Mouse (Mus musculus) cerebellum, postnatal 25 days (tissue): ENCODE measurements at regions not wholly inside any gene's neighbourhood (a gene's known extent, or its start where the extent isn't known, plus 50 kb on each side); places are given as distances from the start of the nearest gene placed in this dataset.
A peak's percentile ranks its signal among the peaks of the same experiment; 100 is the strongest.

Experiments used
- DNase-seq, 2 experiments: peaks; one replicate each; pipeline ENCODE4 v3.0.0; 2021; ENCODE audit warnings: mixed read lengths in 2 of 2

GRCm38 (mm10) chr6:147686927-147687326 is 211.3 kb downstream of the Ccdc91 start:
- no peak for DNase-seq

GRCm38 (mm10) chr6:147698255-147698654 is 222.6 kb downstream of the Ccdc91 start:
- no peak for DNase-seq

- no peak for DNase-seq
These were observed 223.8 kb downstream of the Ccdc91 start for GRCm38 (mm10) chr6:147699449-147699848.

GRCm38 (mm10) chr6:147700629-147701028 is 225.0 kb downstream of the Ccdc91 start:
- DNase-seq = no peak

- DNase-seq = no peak
These were observed 226.3 kb downstream of the Ccdc91 start for GRCm38 (mm10) chr6:147701956-147702355.

GRCm38 (mm10) chr6:147704297-147704696 is 228.7 kb downstream of the Ccdc91 start:
- DNase-seq = no peak

GRCm38 (mm10) chr6:147705936-147706335 is 230.3 kb downstream of the Ccdc91 start:
- DNase-seq = no peak

- DNase-seq = no peak
These were observed 231.1 kb downstream of the Ccdc91 start for GRCm38 (mm10) chr6:147706741-147707140.

- DNase-seq = peak; percentile 81 to 87
These were observed 242.6 kb downstream of the Ccdc91 start for GRCm38 (mm10) chr6:147718052-147718712.

GRCm38 (mm10) chr6:147718713-147719490 is 243.3 kb downstream of the Ccdc91 start:
- DNase-seq = peak; percentile 62 to 67

- no peak for DNase-seq
These were observed 243.9 kb downstream of the Ccdc91 start for GRCm38 (mm10) chr6:147719539-147719938.

GRCm38 (mm10) chr6:147723336-147723735 is 247.7 kb downstream of the Ccdc91 start:
- DNase-seq = peak; percentile 66 to 76

GRCm38 (mm10) chr6:147726987-147727386 is 251.4 kb downstream of the Ccdc91 start:
- DNase-seq = no peak

GRCm38 (mm10) chr6:147727644-147728533 is 252.3 kb downstream of the Ccdc91 start:
- DNase-seq = no peak

- no peak for DNase-seq
These were observed 254.1 kb downstream of the Ccdc91 start for GRCm38 (mm10) chr6:147729721-147730120.

- DNase-seq = peak in 1 of 2 experiments; percentile 21
These were observed 263.1 kb downstream of the Ccdc91 start for GRCm38 (mm10) chr6:147738621-147739325.

- DNase-seq = no peak
These were observed 265.8 kb downstream of the Ccdc91 start for GRCm38 (mm10) chr6:147741446-147741845.

GRCm38 (mm10) chr6:147744081-147744480 is 268.5 kb downstream of the Ccdc91 start:
- no peak for DNase-seq

- no peak for DNase-seq
These were observed 270.1 kb downstream of the Ccdc91 start for GRCm38 (mm10) chr6:147745690-147746089.

GRCm38 (mm10) chr6:147747945-147748344 is 272.3 kb downstream of the Ccdc91 start:
- no peak for DNase-seq

- DNase-seq = no peak
These were observed 276.7 kb downstream of the Ccdc91 start for GRCm38 (mm10) chr6:147752301-147752700.

GRCm38 (mm10) chr6:147753828-147754227 is 278.2 kb downstream of the Ccdc91 start:
- DNase-seq = no peak
